Mouse (Mus musculus): ENCODE results near the gene Ak6.

DNA sequence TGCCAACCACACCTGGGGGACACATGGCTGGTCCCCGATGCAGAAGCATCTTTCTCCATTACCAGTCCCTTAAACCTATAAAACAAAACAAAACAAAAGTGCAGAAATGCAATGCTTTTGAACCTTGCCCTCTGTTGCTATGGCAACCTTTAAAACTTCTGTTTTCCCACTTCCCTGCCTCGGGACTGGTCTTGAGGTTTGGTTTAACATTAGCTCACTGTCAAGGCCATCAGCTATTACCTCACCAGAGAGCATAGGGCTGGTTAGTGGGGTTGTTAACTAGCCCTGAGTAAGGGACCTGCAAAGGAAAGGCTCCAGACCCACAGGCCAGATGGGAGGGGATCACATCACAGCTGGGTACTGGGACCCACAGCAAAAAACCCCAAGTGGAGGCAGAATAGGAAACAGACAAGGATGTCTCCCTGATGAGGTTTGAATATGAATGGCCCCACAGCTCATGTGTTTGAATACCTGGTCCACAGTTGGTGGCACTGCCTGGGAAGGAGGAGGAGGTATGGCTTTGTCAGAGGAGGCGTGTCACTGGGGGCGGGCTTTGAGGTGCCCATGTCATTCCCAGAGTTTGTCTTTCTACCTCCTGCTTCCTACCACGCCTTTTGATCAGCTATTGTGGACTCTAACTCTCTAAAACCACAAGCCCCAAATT, 48.4 kb upstream of the Ak6 start:
- no peak for TF ChIP-seq CTCF (IDR thresholded peaks at IDR 0.05; ENCODE audit: borderline replicate concordance, insufficient read depth, low read length)
- TF ChIP-seq POLR2A (IDR thresholded peaks at IDR 0.05; ENCODE audit: low read depth, low read length), result no peak

All from embryonic fibroblast, embryonic 13.5 days (primary cell).